Mouse (Mus musculus) midbrain, embryonic 10.5 days (tissue): ENCODE results near the gene Kcnma1. TPM values are rescaled to one million over a fixed set of nuclear protein-coding genes. Genes with fewer than 3 reads are reported as not detected.

Source experiments
- DNase-seq: peaks from one replicate; pipeline ENCODE4 v3.0.0-alpha.2; 2017; ENCODE audit warnings: low spot score
- H3K27ac ChIP-seq: fragments of 300-500 bp; sonication (generic); replicated peaks from 2 replicates; pipeline ENCODE4 v1.5.1; 2016; ENCODE audit warnings: mild to moderate bottlenecking
- H3K27me3 ChIP-seq: fragments of 300-500 bp; sonication (generic); 2 replicates; pipeline ENCODE4 v1.6.1; 2016; ENCODE audit warnings: low read depth, mild to moderate bottlenecking; ENCODE audit not compliant: poor library complexity, severe bottlenecking
- H3K36me3 ChIP-seq: fragments of 300-500 bp; sonication (generic); 2 replicates; pipeline ENCODE4 v1.6.1; 2016; ENCODE audit warnings: mild to moderate bottlenecking, moderate library complexity
- H3K4me1 ChIP-seq: fragments of 300-500 bp; sonication (generic); 2 replicates; pipeline ENCODE4 v1.6.1; 2016
- H3K4me3 ChIP-seq: fragments of 300-500 bp; sonication (generic); 2 replicates; pipeline ENCODE4 v1.5.1; 2016; ENCODE audit warnings: mild to moderate bottlenecking, moderate library complexity
- H3K9me3 ChIP-seq: fragments of 300-500 bp; sonication (generic); replicated peaks from 2 replicates; pipeline ENCODE4 v1.6.1; 2016; ENCODE audit warnings: mild to moderate bottlenecking
- WGBS: fragments of 180-500 bp; shearing (Covaris S2); methylation state at CpG from one replicate; pipeline ENCODE4 v1.1.7; 2016; 5-methylcytosine and 5-hydroxymethylcytosine counted together
- polyA plus RNA-seq: library from polyadenylated mRNA; unstranded; fragments of >200 nt; fragmentation: Nextera tagmentation; extraction: Ambion mirVana; gene quantifications from 2 replicates; pipeline ENCODE4 v1.2.1, GENCODE M21; 2016

Kcnma1 gene
- polyA plus RNA-seq, 1 experiment from 2014 or later: 0.49 TPM

DNA sequence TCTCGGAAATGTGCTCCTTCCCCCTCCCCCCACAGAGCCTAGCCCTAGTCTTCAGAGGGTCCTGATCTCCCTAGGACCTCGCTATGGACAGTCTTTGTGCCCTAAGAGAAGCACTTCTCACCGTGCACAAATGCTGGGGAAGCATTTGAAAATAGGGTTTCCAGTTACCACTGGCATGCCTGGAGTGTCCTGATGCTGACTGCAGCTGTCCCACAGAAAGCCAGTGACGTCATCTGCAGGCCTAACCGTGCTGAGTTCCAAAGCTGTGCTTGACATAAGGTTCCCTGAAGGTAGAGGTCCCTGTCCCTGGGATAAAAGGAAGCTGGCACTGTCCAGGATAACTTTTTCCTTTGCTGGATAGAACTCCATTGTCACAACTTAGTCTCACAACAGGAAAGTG, 71.1 kb downstream of the Kcnma1 start:
- H3K36me3 ChIP-seq: no peaks in the 10 kb centered on the region
- 0 out of 2 replicates have a peak, but pooled peaks cover 3% of the 10 kb centered on the region for H3K4me1 ChIP-seq
- no peak overlapping the region for H3K4me3 ChIP-seq
- no peak for DNase-seq
- H3K27ac ChIP-seq: no peak overlapping the region
- no peaks in the 10 kb centered on the region for H3K27me3 ChIP-seq
- 63% methylated on average over 5 of the region's 5 CpGs for WGBS
- no peaks in the 10 kb centered on the region for H3K9me3 ChIP-seq

DNA sequence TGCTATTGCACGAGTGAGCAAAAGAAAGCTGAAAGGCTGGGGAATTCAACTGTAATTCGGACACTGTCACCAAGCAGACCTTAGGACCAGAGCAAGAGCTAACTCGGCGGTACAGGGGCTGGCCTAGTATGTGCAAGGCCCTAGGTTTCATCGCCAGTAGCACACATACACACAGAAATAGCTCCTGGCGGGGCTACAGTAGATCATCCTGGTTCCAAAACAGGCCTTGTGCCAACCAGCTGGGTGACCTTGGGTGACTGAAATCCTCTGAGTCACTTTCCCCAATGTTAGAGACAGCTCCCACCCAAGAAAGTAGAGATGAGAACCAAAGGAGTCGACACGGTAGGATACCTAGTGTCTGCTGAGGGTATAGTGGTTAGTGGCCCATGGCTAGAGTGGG, 72.2 kb downstream of the Kcnma1 start:
- H3K9me3 ChIP-seq: no peaks in the 10 kb centered on the region
- H3K36me3 ChIP-seq: no peaks in the 10 kb centered on the region
- WGBS: 89% methylated on average over 8 of the region's 8 CpGs
- H3K4me1 ChIP-seq: 0 out of 2 replicates have a peak, but pooled peaks cover 3% of the 10 kb centered on the region
- no peaks in the 10 kb centered on the region for H3K27me3 ChIP-seq
- H3K27ac ChIP-seq: no peak overlapping the region
- DNase-seq: no peak
- H3K4me3 ChIP-seq: no peak overlapping the region

DNA sequence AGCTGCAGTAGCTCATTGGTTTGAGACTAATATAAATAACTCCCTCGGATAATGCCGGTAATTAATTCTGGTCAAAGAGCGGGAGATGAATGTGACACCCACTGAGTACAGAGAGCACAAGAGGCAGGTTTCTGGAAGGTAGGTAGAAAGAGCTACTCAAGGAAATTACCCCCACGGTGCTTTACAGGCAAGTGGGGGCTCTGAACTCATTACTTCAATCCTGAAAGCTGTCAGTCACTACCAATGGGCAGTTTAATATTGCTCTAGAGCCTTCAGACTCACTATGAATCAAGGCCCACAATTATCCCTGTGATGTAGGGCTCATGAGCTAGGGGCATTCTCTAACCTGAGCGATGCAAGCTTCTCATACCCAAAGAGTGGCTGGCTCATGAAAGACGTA, 79.3 kb downstream of the Kcnma1 start:
- no peak overlapping the region for H3K4me3 ChIP-seq
- H3K4me1 ChIP-seq: no peaks in the 10 kb centered on the region
- H3K36me3 ChIP-seq: no peaks in the 10 kb centered on the region
- H3K27ac ChIP-seq: no peak overlapping the region
- H3K9me3 ChIP-seq: no peaks in the 10 kb centered on the region
- DNase-seq: no peak
- H3K27me3 ChIP-seq: no peaks in the 10 kb centered on the region
- 83% methylated on average over 6 of the region's 6 CpGs for WGBS

DNA sequence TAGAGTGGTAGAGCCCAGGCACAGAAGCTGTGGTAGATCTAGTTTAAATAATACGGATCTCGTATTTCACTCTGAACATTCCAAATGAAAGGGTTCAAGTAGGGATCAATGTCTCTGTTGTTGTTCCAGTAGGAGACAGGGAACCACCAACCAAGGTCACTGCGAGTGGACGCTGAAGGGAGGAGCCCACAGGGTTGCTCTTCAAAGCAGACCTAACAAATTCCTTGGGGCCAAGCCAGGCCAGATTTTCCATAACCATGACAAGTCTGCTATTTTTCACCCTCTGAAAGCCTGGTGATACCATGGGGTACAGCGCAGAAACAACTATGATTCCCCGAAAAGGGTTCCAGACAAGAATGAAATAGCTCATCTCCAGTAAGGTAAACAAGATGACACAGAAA, 82.6 kb downstream of the Kcnma1 start:
- Histone ChIP-seq H3K36me3 (no peaks in the 10 kb centered on the region), H3K9me3 (no peaks in the 10 kb centered on the region), H3K4me3 (no peak overlapping the region), H3K4me1 (no peaks in the 10 kb centered on the region), H3K27me3 (no peaks in the 10 kb centered on the region), H3K27ac (no peak overlapping the region)
- WGBS: 79% methylated on average over 6 of the region's 6 CpGs
- no peak for DNase-seq

DNA sequence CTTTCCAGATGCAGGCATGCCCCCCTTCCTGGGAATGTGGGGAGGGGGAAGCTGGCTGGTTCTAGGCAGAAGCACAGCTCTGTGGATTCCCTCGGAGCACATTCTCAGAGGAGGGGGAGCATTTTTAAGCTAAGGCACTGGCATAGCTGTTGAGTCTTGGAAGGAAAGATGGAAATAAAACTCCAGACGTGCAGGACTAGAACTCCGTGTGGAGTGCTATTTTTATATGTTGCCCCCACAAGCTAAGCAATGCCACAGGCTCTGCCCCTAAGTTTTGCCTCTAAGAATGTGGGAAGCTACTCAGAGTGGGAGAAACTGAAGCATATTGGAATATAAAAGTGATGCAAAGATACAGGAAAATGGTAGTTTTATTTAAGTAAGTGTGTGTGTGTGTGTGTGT, 85.1 kb downstream of the Kcnma1 start:
- no peaks in the 10 kb centered on the region for H3K4me1 ChIP-seq
- no peaks in the 10 kb centered on the region for H3K27me3 ChIP-seq

DNA sequence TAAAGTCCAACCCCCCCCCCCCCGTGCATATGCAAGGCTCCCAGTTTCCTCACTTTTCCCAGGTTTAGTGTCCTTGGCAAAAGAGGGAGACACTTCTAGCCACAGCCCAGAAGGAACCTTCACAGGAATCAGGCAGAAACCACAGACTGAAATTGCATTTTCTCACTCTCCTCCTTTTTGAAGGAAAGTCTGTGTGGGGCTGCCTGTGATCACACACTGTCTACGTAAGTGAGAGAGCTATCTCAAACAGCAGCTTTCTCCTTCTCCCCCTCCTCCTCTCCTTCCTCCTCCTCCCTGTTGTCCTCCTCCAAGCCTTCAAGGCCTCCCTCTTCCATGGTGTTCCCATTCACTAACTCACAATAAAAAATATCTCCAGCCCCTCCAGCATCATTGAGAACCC, 90.9 kb downstream of the Kcnma1 start:
- no peaks in the 10 kb centered on the region for H3K9me3 ChIP-seq
- no peak overlapping the region for H3K4me3 ChIP-seq
- H3K36me3 ChIP-seq: no peaks in the 10 kb centered on the region
- no peaks in the 10 kb centered on the region for H3K27me3 ChIP-seq
- no peak overlapping the region for H3K27ac ChIP-seq
- WGBS: 85% methylated on average over 2 of the region's 2 CpGs
- no peaks in the 10 kb centered on the region for H3K4me1 ChIP-seq
- DNase-seq: no peak

More for the DNA sequence above, 85.1 kb downstream of the Kcnma1 start:
- Histone ChIP-seq H3K36me3 (no peaks in the 10 kb centered on the region), H3K27ac (no peak overlapping the region), H3K9me3 (no peaks in the 10 kb centered on the region), H3K4me3 (no peak overlapping the region)
- no peak for DNase-seq
- WGBS: 89% methylated on average over 3 of the region's 3 CpGs

DNA sequence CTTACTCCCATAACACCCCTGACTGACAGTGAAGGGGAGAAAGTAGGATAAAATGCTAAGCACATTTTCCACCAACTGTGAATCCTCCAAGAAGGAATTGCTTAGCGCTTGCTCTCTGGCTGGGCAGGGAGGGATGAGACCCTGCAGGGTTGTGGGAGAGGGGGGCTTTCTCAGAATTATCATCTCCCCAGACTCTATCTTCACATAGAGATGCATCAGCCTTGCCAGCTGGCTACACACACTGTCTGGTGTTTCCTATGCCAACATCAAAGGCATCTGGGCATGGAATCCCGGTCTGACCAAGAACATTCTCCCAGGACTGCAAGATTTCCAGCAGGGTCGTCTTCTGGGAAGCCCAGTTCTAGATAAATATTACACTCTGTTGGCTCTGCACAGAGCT, 91.5 kb downstream of the Kcnma1 start:
- Histone ChIP-seq H3K27me3 (no peaks in the 10 kb centered on the region), H3K4me3 (no peak overlapping the region), H3K9me3 (no peaks in the 10 kb centered on the region), H3K27ac (no peak overlapping the region), H3K36me3 (no peaks in the 10 kb centered on the region), H3K4me1 (no peaks in the 10 kb centered on the region)
- no peak for DNase-seq
- 89% methylated on average over 3 of the region's 3 CpGs for WGBS

DNA sequence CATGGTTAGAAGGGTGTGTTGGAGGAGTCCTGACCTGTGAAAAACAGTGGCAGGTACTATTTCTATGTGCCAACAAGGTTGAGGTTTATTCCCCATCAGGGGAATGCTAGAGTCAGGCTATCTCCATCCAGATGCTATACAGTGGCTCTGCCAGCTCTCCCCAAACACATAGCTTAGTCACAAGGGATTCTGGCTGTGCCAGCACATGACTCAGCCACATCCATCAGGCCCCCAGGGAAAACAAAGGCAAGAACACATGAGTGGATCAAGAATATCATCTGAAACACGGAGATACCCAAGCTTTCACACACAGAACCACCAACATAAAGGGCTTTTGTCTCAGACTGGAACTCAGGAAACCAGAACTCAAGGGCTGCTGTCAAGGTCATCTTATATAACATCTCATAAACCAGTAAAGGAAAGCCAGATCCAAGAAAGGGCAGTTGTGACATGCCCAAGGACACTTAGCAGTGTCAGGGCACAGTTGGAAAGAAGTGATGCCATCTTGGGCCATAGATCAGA, 103.1 kb downstream of the Kcnma1 start:
- WGBS: 88% methylated on average over 1 of the region's 1 CpGs

DNA sequence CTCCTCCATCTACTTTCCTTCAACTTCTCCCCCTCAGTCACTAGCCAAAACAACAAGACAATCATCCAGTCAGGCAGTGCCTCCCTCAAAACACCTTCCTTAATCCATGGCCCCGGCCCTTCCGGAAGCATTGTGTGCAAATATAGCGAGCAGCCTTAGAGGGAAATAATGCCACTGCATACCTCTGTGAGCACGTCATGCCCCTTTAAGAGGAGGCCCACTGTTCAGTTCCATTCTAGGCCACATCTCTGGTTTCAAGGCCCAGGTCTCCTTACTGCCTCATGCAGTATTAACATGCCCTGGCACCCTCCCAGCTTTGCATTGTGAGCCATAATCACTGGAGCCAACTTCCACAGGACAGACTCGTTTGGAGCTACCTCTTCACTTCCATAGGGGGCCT, 105.7 kb downstream of the Kcnma1 start:
- Histone ChIP-seq H3K9me3 (no peaks in the 10 kb centered on the region), H3K36me3 (no peaks in the 10 kb centered on the region), H3K27me3 (no peaks in the 10 kb centered on the region), H3K27ac (no peak overlapping the region), H3K4me1 (peaks cover 17% of the 10 kb centered on the region), H3K4me3 (no peak overlapping the region)
- 79% methylated on average over 5 of the region's 5 CpGs for WGBS
- DNase-seq: no peak

More for the DNA sequence above, 103.1 kb downstream of the Kcnma1 start:
- DNase-seq: no peak
- Histone ChIP-seq H3K27ac (no peak overlapping the region; the same call in 1 of the 2 replicates), H3K27me3 (no peaks in the 10 kb centered on the region), H3K4me1 (peaks cover 17% of the 10 kb centered on the region), H3K36me3 (no peaks in the 10 kb centered on the region), H3K9me3 (no peaks in the 10 kb centered on the region), H3K4me3 (no peak overlapping the region)

DNA sequence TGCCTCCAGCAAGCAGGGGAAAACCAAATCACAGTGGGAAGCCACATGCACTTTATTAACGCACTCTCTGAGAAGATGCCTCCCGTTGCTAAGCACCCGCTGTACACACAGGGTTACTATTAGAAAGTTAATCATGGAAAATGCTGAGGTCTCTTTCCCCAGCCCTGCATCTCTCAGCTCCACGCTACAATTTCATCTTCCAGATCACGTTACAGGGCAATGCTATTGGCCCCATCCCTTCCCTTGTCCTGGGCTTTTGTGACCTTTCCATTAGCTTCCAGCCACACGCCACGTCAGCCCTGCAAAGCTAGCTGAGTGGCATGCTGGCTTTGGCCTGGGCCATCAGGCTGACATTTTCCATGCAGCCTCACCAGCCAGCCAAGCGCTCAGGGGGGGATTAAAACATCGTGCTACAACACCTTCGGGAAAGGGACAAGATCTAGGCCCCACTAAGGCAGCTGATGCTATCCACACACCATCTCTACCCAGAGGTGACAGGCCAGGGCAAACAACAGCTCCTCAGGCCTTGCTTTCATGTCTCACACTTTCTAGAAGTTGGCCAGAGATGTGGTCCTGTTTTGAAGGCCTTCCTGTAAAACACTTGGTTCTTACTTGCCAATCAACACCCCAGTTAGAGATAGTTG, 111.5 kb downstream of the Kcnma1 start:
- Histone ChIP-seq H3K4me1 (peaks cover 13% of the 10 kb centered on the region), H3K4me3 (no peak overlapping the region), H3K27ac (peak overlapping the region; percentile 14; the same call in 1 of the 2 replicates), H3K9me3 (no peaks in the 10 kb centered on the region), H3K36me3 (no peaks in the 10 kb centered on the region), H3K27me3 (no peaks in the 10 kb centered on the region; the same call in 1 of the 2 replicates)
- peak; percentile 28 for DNase-seq
- WGBS: 41% methylated on average over 10 of the region's 10 CpGs

DNA sequence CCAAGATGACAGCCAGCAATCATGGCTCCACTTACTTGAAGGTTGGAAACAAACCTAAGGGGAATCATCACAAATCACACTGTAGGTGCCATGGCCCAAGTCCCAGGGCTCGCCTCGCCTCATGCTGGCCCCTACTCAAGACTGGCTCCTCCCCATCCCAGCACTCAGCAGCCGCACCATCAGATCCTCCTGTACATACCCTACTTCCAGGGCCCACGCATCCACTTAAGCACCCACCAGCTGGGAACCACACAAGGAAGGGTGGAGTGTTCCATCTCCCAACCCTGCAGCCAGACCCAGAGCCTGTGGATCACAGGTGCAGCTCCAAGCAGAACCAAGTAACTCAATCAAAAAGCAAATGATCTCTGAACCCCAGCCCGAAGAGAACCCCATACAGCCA, 114.8 kb downstream of the Kcnma1 start:
- Histone ChIP-seq H3K27ac (no peak overlapping the region), H3K27me3 (no peaks in the 10 kb centered on the region; the same call in 1 of the 2 replicates), H3K36me3 (no peaks in the 10 kb centered on the region), H3K9me3 (no peaks in the 10 kb centered on the region), H3K4me1 (peaks cover 13% of the 10 kb centered on the region), H3K4me3 (no peak overlapping the region)
- WGBS: 91% methylated on average over 5 of the region's 5 CpGs
- DNase-seq: no peak

DNA sequence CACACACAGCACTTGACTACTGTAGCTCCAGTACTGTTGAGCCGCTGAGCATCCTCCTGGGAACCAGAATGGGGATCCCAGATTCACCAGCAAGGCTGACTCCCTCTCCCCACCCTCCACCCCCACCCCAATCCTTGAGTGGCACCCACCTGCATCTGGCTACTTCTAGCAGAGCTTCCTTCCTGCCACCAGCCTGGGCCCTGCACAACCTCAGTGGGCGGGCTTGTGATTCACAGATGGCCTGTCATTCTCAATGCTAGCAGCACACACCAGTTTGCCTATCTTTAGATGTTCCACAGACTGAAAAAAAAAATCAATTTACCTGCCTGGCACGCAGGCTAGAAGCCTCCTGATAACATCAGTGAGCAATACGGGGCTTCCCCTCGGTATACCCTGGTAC, 116.5 kb downstream of the Kcnma1 start:
- WGBS: 89% methylated on average over 5 of the region's 5 CpGs
- peaks cover 10% of the 10 kb centered on the region for H3K4me1 ChIP-seq
- no peaks in the 10 kb centered on the region for H3K36me3 ChIP-seq
- no peaks in the 10 kb centered on the region; the same call in 1 of the 2 replicates for H3K27me3 ChIP-seq
- no peak for DNase-seq
- H3K9me3 ChIP-seq: no peaks in the 10 kb centered on the region
- no peak overlapping the region for H3K27ac ChIP-seq
- no peak overlapping the region for H3K4me3 ChIP-seq

DNA sequence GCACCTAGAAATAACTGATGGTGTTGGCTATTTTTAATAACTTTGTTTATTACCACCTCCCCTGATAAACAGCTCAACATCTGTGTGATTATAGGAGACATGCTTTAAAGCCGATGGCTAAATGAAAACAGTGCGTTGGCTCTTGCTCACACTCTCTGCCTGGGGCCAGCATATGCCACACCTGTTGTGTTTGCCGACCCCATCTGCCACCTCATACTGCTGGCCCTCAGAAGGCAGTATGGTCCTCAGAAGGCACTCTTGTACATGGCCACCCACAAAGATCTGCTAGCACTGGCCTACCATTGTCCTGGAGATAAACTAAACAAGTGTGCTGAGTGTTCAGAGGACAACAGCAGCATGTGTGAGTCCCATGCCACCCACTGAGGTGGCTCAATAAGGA, 118.3 kb downstream of the Kcnma1 start:
- 81% methylated on average over 3 of the region's 3 CpGs for WGBS
- no peaks in the 10 kb centered on the region for H3K36me3 ChIP-seq
- no peaks in the 10 kb centered on the region for H3K9me3 ChIP-seq
- no peak overlapping the region for H3K27ac ChIP-seq
- H3K27me3 ChIP-seq: no peaks in the 10 kb centered on the region; the same call in 1 of the 2 replicates
- no peak for DNase-seq
- peaks cover 8% of the 10 kb centered on the region for H3K4me1 ChIP-seq
- no peak overlapping the region for H3K4me3 ChIP-seq
